Mouse (Mus musculus): ENCODE results near the gene Eef2.
"Not testable (repeated sequence)": the region's sequence is repeated elsewhere in the genome, so short reads cannot be mapped to it uniquely, and the experiment has no call there.

The Eef2 gene

GRCm38 (mm10) chr10:81146296-81146695, 30.1 kb upstream of the Eef2 start:
- no peak for DNase-seq (ENCODE audit: low spot score)

- DNase-seq (ENCODE audit: low spot score): no peak
Measured at GRCm38 (mm10) chr10:81151261-81151660, 25.2 kb upstream of the Eef2 start.

- DNase-seq (ENCODE audit: low spot score): peak; percentile 58
Measured at GRCm38 (mm10) chr10:81152609-81153008, 23.8 kb upstream of the Eef2 start.

GRCm38 (mm10) chr10:81154313-81154712, 22.1 kb upstream of the Eef2 start:
- no peak for DNase-seq (ENCODE audit: low spot score)

- peak; percentile 73 for DNase-seq (ENCODE audit: low spot score)
Measured at GRCm38 (mm10) chr10:81154736-81155135, 21.7 kb upstream of the Eef2 start.

GRCm38 (mm10) chr10:81161602-81162317, 14.7 kb upstream of the Eef2 start:
- no peak for DNase-seq (ENCODE audit: low spot score)

- DNase-seq (ENCODE audit: low spot score): no peak
Measured at GRCm38 (mm10) chr10:81162318-81162652, 14.1 kb upstream of the Eef2 start.

GRCm38 (mm10) chr10:81165118-81165517, 11.3 kb upstream of the Eef2 start:
- DNase-seq (ENCODE audit: low spot score): no peak

GRCm38 (mm10) chr10:81167200-81168086, 9.0 kb upstream of the Eef2 start, which contains the start of gene Pias4:
TSS of gene Pias4 (minus strand) at chr10:81167923.
- DNase-seq (ENCODE audit: low spot score): peak; percentile 100

GRCm38 (mm10) chr10:81168087-81168431, 8.4 kb upstream of the Eef2 start:
- DNase-seq (ENCODE audit: low spot score): no peak

- DNase-seq (ENCODE audit: low spot score): peak; percentile 87
Measured at GRCm38 (mm10) chr10:81168521-81169244, 7.7 kb upstream of the Eef2 start.

GRCm38 (mm10) chr10:81169411-81169900, 7.0 kb upstream of the Eef2 start:
- DNase-seq (ENCODE audit: low spot score): peak; percentile 61

GRCm38 (mm10) chr10:81173132-81173531, 3.3 kb upstream of the Eef2 start:
- no peak for DNase-seq (ENCODE audit: low spot score)

- peak; percentile 94 for DNase-seq (ENCODE audit: low spot score)
Measured at GRCm38 (mm10) chr10:81174617-81175344, 1.6 kb upstream of the Eef2 start.

- DNase-seq (ENCODE audit: low spot score): not testable (repeated sequence)
Measured at GRCm38 (mm10) chr10:81175345-81175701, 1.1 kb upstream of the Eef2 start.

GRCm38 (mm10) chr10:81175936-81176465, 430 bp upstream of the Eef2 start:
- no peak for DNase-seq (ENCODE audit: low spot score)

- DNase-seq (ENCODE audit: low spot score): peak; percentile 63
Measured at GRCm38 (mm10) chr10:81177491-81177925, 1.1 kb downstream of the Eef2 start.

GRCm38 (mm10) chr10:81177958-81178712, 1.7 kb downstream of the Eef2 start:
- peak; percentile 42 for DNase-seq (ENCODE audit: low spot score)

- no peak for DNase-seq (ENCODE audit: low spot score)
Measured at GRCm38 (mm10) chr10:81178927-81179326, 2.5 kb downstream of the Eef2 start.

GRCm38 (mm10) chr10:81179451-81180342, 3.3 kb downstream of the Eef2 start:
- no peak for DNase-seq (ENCODE audit: low spot score)
